In the genomic region with DNA sequence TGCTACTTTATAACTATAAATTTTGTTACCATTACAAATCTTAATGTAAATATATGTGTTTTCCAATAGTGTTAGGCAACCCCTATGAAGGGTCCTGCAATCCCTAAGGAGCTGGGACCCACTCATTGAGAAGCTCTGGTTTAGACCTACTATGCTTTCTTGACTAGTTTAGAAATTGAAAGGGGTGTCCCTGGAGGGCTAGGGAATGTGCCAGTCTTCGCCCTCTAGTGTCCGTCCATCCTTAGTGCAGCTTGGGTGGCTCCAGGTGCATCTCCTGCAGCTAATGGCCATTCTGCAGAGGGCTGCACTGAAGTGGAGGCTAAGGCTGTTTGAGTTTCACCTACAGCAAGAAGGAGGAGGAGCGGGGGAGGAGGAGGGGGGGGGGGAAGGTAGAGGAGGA, we compare ENCODE assay signal across 7 mouse cellular contexts.
DNase-seq lines count a peak whose midpoint lies in the region.

No protein-coding gene starts in this region.

- DNase-seq in right cerebral cortex, adult 18-20 months: peak; percentile 15
- DNase-seq in right cerebral cortex, postnatal 10 days (ENCODE audit: low spot score in 2 of 2): no peak
- peak; percentile 56 for DNase-seq in adrenal gland, postnatal 10 days
- peak; percentile 57 for DNase-seq in embryo, embryonic 10.5 days (ENCODE audit: low spot score)
- DNase-seq in kidney, postnatal 14 days: peak; percentile 46
- DNase-seq in mesoderm, embryonic 11.5 days (ENCODE audit: low read depth, low spot score): peak; percentile 40
- DNase-seq in thymus, postnatal 10 days (ENCODE audit: low spot score in 2 of 2): peak; percentile 28 to 44

Comparison
In these comparisons a context has a peak if more than half of its experiments do, and no peak if none do; other contexts are left out.
1. DNase-seq: peak in right cerebral cortex, adult 18-20 months (single experiment), adrenal gland, postnatal 10 days (single experiment), embryo, embryonic 10.5 days (single experiment), kidney, postnatal 14 days (single experiment), mesoderm, embryonic 11.5 days (single experiment) and thymus, postnatal 10 days (2 of 2); none in right cerebral cortex, postnatal 10 days (0 of 2).